Mouse (Mus musculus): ENCODE results near the gene Ripor3. TPM values are rescaled to one million over a fixed set of nuclear protein-coding genes. Genes with fewer than 3 reads are reported as not detected.

The Ripor3 gene
- total RNA-seq, 2 experiments from 2014 or later = 0.21 to 0.61 TPM

DNA sequence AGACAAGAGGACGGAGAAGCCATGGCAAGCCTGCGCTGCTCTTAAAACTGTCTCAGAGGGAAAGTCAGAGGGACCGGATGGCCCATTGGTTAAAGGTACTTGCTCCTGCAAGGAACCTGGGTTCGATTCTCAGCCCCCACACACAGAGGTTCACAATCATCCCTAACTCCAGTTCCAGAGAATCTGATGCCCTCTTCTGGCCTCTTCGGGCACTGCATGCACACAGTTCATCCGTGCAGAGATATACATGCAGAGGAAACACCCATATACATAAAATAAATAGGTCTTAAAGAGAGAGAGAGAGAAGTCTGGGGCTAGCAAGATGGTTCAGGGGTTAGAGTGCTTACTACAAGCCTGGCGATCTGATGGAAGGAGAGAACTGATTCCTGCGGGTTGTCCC lies 15.5 kb upstream of the Ripor3 start:
- TF ChIP-seq CTCF (IDR thresholded peaks at IDR 0.05) = peak; percentile 33
- no peak overlapping the region for H3K27ac ChIP-seq
- DNase-seq (ENCODE audit: extremely low spot score in 1 of 2, low spot score in 2 of 2) = no peak
- H3K4me3 ChIP-seq = no peak overlapping the region
- intact Hi-C loops (cut with DNase I) = no loop called here

DNA sequence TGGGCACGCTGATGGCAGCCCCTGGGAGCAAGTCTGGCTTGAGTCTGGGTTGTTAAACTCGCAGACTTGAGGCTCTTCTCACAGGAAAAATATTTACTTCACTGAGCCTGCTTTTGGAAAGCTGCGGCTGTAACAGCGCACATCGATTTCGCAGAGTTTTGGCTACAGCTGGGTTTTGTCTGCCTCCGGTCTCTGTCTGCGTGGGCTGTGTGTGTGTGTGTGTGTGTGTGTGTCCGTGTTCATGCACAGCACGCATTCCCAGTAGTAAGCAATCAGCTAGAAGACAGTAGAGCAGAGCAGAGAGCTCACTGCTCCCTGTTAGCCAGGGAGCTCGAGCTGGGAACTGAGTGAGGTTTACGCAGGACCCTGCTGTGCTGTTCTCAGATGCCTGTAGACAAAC lies 14.8 kb upstream of the Ripor3 start:
- Histone ChIP-seq H3K27ac (no peak overlapping the region), H3K4me3 (no peak overlapping the region)
- intact Hi-C loops (cut with DNase I) = no loop called here
- TF ChIP-seq CTCF (IDR thresholded peaks at IDR 0.05) = no peak
- peak; percentile 66 to 69 for DNase-seq (ENCODE audit: extremely low spot score in 1 of 2, low spot score in 2 of 2)

DNA sequence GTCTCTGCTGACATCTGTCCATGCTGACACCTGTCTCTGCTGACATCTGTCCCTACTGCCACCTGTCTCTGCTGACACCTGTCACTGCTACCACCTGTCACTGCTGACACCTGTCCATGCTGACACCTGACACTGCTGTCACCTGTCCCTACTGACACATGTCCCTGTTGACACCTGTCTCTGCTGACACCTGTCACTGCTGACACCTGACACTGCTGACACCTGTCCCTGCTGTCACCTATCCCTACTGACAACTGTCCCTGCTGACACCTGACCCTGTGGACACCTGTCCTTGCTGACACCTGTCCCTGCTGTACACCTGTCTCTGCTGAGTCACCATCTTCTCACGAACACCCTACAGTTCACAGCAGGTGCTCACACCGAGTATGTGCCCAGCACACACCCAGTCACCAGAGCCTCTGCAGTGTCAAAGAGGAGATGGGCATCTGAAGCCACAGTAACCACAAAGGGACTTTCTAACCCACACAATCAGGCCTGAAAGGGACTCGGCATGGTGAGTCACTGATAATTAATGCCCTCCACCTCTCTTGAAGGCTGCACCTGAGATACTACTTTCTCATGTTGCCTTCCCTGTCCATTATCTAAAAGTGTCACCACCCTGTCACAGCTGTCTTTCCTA lies 13.5 kb upstream of the Ripor3 start:
- intact Hi-C loops (cut with DNase I) = no loop called here

DNA sequence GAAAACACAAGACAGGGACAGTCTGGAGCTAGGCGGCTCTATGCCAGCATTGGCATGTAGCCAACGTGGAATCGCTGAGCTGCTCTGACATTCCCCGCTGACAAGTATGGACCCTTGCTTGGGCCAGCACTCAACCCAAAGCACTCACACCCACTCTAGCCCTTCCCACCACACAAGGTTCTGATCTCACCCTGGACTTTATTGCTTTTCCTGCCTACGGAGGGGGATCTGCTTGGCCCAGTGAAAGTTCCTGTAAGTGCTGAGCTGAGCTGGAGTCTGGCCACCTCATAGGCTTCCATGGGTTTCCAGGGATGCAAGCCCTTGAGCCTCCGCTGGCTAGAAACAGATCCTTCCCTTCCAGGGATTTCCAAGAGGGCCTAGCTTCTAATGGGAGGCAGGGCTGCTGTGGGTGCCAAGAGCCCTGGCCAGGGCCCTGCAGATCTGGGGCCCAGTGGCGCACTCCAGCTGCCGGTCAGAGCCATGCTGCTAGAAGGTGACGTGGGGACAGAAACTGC lies 8.8 kb upstream of the Ripor3 start:
- peak in 1 of 2 experiments; percentile 23 for DNase-seq (ENCODE audit: extremely low spot score in 1 of 2, low spot score in 2 of 2)
- no peak overlapping the region for H3K27ac ChIP-seq
- no peak overlapping the region for H3K4me3 ChIP-seq
- intact Hi-C loops (cut with DNase I) = no loop called here
- no peak for TF ChIP-seq CTCF (IDR thresholded peaks at IDR 0.05)

More for the DNA sequence above, 13.5 kb upstream of the Ripor3 start:
- DNase-seq (ENCODE audit: extremely low spot score in 1 of 2, low spot score in 2 of 2) = no peak
- Histone ChIP-seq H3K27ac (no peak overlapping the region), H3K4me3 (no peak overlapping the region)
- TF ChIP-seq CTCF (IDR thresholded peaks at IDR 0.05) = no peak

DNA sequence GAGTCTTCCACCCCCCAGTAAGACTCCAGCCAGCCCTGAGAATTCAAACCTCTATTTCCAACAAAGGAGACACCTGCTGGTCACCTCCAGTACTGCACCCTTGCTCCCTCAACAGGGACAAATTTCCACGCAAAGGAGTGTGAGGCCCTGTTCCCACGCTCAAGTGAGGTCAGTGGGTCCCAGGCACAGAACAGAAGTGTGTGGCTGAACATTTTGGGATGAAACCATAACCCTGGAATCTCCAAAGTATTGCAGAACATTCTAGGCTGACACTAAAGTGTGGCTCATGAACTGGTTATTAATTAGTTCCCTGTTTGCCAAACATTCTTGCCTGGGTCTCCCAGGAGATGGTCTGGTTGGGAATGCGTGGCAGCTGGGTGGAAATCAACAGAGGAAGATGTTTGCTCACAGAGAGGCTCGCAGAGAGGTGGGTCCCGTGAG lies 6.6 kb upstream of the Ripor3 start:
- Histone ChIP-seq H3K27ac (no peak overlapping the region), H3K4me3 (no peak overlapping the region)
- TF ChIP-seq CTCF (IDR thresholded peaks at IDR 0.05) = peak; percentile 83
- intact Hi-C loops (cut with DNase I) = loop anchor here (2.0 kb wide), 1 partner anchor 332 kb away; no protein-coding TSS in a partner anchor
- peak; percentile 42 to 60 for DNase-seq (ENCODE audit: extremely low spot score in 1 of 2, low spot score in 2 of 2)

DNA sequence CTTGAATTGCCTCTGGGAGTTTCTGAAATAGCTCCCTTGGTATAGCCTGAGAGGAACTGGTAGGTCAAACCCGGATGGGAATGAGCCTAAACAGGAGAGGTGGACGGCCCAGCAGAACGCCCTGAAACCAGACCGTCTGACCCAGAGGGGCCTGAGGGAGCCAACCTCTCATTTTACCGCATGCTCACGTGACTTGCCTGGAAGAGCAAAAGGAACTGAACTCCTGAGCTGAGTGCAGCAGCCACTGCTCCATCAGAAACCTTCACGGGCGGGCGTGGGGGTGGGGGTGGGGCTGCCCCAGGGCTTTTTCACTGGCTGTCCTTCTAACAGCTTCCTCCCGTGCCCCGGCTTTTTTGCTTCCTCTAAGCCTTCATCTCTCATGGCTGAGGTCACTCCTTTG lies 475 bp upstream of the Ripor3 start:
- DNase-seq (ENCODE audit: extremely low spot score in 1 of 2, low spot score in 2 of 2) = no peak
- no peak overlapping the region for H3K27ac ChIP-seq
- no peak for TF ChIP-seq CTCF (IDR thresholded peaks at IDR 0.05)
- intact Hi-C loops (cut with DNase I) = loop anchor here (5.0 kb wide), 1 partner anchor 109 kb away; no protein-coding TSS in a partner anchor
- H3K4me3 ChIP-seq = no peak overlapping the region

DNA sequence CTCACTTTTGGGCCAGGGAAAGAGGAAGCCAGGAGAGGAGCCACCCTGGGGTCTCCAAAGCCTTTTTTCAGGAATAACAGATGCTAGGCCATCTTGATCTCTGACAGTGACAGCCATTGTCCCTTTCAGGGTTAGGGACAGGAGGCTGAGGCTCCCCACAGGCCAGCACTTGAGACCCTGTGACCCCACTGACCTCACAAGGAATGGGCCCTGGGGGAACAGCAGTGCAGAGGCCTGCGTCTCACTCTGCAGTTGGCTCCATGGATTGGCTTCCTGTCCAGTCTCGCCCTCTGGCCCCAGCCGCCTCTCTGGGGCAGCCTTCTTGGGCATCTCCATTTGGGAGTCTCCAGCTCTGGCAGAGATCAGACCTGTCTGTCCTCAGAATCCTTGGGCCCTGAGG lies 2.3 kb downstream of the Ripor3 start:
- Histone ChIP-seq H3K4me3 (no peak overlapping the region), H3K27ac (no peak overlapping the region)
- DNase-seq (ENCODE audit: extremely low spot score in 1 of 2, low spot score in 2 of 2) = no peak
- intact Hi-C loops (cut with DNase I) = no loop called here
- TF ChIP-seq CTCF (IDR thresholded peaks at IDR 0.05) = no peak

DNA sequence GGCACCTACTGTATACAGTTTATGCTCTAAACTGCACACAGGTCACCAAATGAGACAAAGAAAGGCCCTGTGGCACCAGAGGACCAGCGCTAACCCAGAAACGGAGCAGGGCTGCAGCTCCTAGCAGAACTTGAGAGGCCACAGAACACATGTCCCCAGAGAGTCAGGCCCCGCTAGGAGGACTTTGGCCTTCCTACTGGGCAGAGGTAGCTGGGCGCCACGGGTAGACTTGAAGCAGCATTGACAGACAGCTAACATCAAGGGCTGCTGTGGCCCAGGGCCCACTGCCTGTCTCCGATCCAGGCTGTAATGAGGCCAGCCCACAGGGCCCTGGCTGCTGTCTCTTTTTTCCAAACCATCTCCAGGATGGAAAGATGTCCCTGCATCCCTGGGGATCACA lies 3.9 kb downstream of the Ripor3 start:
- Histone ChIP-seq H3K27ac (no peak overlapping the region), H3K4me3 (no peak overlapping the region)
- DNase-seq (ENCODE audit: extremely low spot score in 1 of 2, low spot score in 2 of 2) = no peak
- no peak for TF ChIP-seq CTCF (IDR thresholded peaks at IDR 0.05)
- intact Hi-C loops (cut with DNase I) = no loop called here

DNA sequence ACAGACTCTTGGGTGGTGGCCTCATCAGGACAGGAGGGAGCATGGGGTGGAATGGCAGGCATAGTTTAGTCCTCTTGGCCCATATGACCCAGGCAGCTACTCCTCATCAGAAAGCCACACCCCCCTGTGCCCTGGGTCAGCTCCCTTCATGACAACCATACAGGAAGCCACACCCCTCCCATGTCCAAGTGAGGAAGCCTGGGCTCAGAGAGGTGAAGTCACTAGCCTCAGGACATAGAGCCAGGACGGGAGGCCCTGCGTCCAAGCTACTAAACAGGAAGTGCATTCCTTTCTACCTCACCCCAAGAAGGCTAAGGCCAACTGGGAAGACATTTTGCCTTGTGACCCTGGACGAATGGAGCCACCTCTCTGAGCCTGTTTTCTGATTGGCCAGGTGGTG lies 4.8 kb downstream of the Ripor3 start:
- no peak overlapping the region for H3K4me3 ChIP-seq
- no peak for TF ChIP-seq CTCF (IDR thresholded peaks at IDR 0.05)
- intact Hi-C loops (cut with DNase I) = no loop called here
- H3K27ac ChIP-seq = no peak overlapping the region
- no peak for DNase-seq (ENCODE audit: extremely low spot score in 1 of 2, low spot score in 2 of 2)

DNA sequence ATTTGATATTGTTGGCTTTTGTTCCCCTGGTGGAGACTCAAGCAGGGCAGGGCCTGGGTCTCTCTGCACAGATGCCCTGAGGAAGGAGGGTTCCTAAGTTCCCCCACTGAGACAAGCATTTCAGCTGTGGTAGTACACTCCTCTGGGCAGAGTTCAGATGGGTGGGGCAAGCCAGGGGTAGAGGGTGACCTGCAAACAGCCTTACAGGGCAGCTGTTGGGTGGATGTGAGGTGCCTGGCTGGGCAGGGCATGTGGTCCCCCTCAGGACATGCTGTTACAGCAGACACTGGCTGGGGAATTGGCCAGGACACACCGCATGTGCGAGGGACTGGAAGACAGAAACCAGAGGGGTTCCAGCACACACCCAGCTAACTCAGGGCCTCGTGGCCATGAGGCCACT lies 5.4 kb downstream of the Ripor3 start:
- Histone ChIP-seq H3K4me3 (no peak overlapping the region), H3K27ac (no peak overlapping the region)
- TF ChIP-seq CTCF (IDR thresholded peaks at IDR 0.05) = no peak
- no peak for DNase-seq (ENCODE audit: extremely low spot score in 1 of 2, low spot score in 2 of 2)
- intact Hi-C loops (cut with DNase I) = no loop called here

DNA sequence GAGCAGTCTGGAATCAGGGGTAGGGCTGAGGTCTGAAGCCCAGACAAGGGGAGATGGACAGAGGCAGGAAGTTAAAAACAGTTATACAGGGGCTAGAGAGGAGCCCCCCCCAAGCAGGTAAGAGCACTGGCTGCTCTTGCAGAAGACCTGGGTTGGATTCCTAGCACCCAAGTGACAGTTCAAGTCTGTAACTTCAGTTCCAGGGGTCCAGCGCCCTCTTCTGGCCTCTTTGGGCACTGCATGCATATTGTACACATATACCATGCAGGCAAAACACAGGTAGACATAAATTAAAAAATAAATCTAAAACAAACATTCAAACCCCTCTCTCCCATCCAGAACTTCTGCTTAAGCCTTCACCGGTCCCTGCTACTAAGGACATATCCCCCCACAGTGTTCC lies 6.0 kb downstream of the Ripor3 start:
- TF ChIP-seq CTCF (IDR thresholded peaks at IDR 0.05) = peak; percentile 32
- Histone ChIP-seq H3K4me3 (no peak overlapping the region), H3K27ac (no peak overlapping the region)
- no peak for DNase-seq (ENCODE audit: extremely low spot score in 1 of 2, low spot score in 2 of 2)
- intact Hi-C loops (cut with DNase I) = loop anchor here (5.0 kb wide), 1 partner anchor 97 kb away; no protein-coding TSS in a partner anchor

DNA sequence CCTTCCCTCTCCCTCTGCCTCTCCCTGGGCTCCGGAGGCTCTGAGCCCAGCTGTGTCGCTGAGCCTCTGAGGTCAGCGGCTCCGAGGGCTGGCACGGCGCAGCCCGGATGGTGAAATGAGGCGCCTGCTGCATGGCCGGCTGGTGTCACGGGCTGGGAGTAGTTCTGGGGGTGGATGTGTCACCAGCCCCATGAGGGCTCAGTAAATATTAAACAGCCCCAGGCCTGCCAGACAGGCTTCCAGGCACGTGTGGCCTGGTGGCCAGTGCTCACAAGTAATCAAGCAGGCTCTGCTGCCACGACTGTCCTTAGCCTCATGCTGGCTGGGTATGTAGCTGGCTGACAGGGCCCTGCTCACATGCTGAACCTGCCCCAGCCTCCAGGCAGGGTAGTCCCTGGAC lies 7.0 kb downstream of the Ripor3 start:
- intact Hi-C loops (cut with DNase I) = loop anchor here (5.0 kb wide), 1 partner anchor 96 kb away; no protein-coding TSS in a partner anchor
- no peak for TF ChIP-seq CTCF (IDR thresholded peaks at IDR 0.05)

DNA sequence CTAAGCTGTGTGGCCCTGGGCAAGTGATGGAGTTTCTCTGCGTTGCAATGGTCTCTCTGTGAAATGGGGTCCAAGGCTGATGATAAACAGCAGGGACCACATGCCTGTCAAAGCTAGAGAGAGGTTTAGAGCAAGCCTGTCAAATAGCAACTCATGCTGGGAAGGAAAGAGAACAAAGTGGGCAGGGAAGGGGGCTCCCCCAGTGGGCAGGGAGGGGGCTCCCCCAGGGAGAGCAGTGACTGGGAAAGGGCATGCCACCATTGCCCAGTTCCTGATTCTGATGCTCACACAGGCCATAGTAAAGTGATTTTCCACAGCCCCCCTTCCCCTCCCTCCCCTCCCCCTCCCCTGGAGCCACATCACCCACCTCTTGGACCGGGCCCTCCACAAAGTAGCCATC lies 7.5 kb downstream of the Ripor3 start:
- no peak for TF ChIP-seq CTCF (IDR thresholded peaks at IDR 0.05)
- intact Hi-C loops (cut with DNase I) = loop anchor here (5.0 kb wide), 1 partner anchor 96 kb away; no protein-coding TSS in a partner anchor
- no peak for DNase-seq (ENCODE audit: extremely low spot score in 1 of 2, low spot score in 2 of 2)
- H3K4me3 ChIP-seq = no peak overlapping the region
- H3K27ac ChIP-seq = no peak overlapping the region

More for the DNA sequence above, 7.0 kb downstream of the Ripor3 start:
- DNase-seq (ENCODE audit: extremely low spot score in 1 of 2, low spot score in 2 of 2) = no peak
- Histone ChIP-seq H3K4me3 (no peak overlapping the region), H3K27ac (no peak overlapping the region)

Measured in left cerebral cortex, adult 2 months (tissue).